Mouse (Mus musculus) embryonic fibroblast, embryonic 13.5 days (primary cell): ENCODE data around the gene Hs3st2.

Source experiments
- CTCF ChIP-seq: IDR thresholded peaks from 2 replicates; pipeline ENCODE4 v1.5.1; 2011; ENCODE audit warnings: mild to moderate bottlenecking, control low read depth, low read length, moderate library complexity, borderline replicate concordance; ENCODE audit not compliant: insufficient read depth
- POLR2A ChIP-seq: IDR thresholded peaks from 2 replicates; pipeline ENCODE4 v1.6.1; 2011; ENCODE audit warnings: low read depth, mild to moderate bottlenecking, control low read depth, low read length, moderate library complexity

DNA sequence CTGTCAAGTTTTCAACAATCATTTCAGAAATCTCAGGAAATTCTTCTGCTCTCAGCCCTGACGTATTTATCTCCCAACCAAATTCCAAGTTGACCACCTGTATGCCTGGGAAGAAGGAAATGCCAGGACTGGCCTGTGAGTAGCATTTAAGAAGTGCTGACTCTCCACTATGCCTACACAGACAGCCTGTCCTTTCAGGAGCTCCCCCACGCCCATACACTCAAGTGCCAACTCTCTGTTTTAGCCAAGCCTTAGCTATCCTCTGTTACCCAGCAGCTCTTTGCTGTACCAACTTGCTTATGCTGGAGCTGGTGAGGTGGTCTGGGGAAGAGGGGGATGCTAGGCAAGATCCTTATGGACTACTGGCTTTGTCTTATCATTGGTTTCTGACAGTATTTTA is 137.4 kb downstream of the Hs3st2 start:
- TF ChIP-seq CTCF (no peak), POLR2A (no peak)
